Mouse (Mus musculus): ENCODE measurements around the gene U90926.

Gene U90926

GRCm38 (mm10) chr5:92212231-92212630 lies 3.0 kb downstream of the U90926 start:
- DNase-seq = peak; percentile 9

- DNase-seq = no peak
Observed at GRCm38 (mm10) chr5:92210205-92210604, 5.0 kb downstream of the U90926 start.

GRCm38 (mm10) chr5:92206121-92206520 lies 9.1 kb downstream of the U90926 start:
- DNase-seq = no peak

- no peak for DNase-seq
Observed at GRCm38 (mm10) chr5:92205706-92206105, 9.5 kb downstream of the U90926 start.

- no peak for DNase-seq
Observed at GRCm38 (mm10) chr5:92205184-92205583, 10.0 kb downstream of the U90926 start.

GRCm38 (mm10) chr5:92204162-92205036 lies 10.8 kb downstream of the U90926 start:
- DNase-seq = no peak

GRCm38 (mm10) chr5:92198266-92198665 lies 16.9 kb downstream of the U90926 start:
- DNase-seq = no peak

GRCm38 (mm10) chr5:92196895-92197811 lies 18.1 kb downstream of the U90926 start:
- DNase-seq = no peak

GRCm38 (mm10) chr5:92195716-92196115 lies 19.5 kb downstream of the U90926 start:
- peak; percentile 71 for DNase-seq

GRCm38 (mm10) chr5:92188881-92189483 lies 26.2 kb downstream of the U90926 start:
- DNase-seq = no peak

GRCm38 (mm10) chr5:92183071-92183830 lies 32.0 kb downstream of the U90926 start:
- DNase-seq = no peak

- no peak for DNase-seq
Observed at GRCm38 (mm10) chr5:92165976-92166375, 49.2 kb downstream of the U90926 start.
